Mouse (Mus musculus): ENCODE data around the gene Arhgap17.

GRCm38 (mm10) chr7:123406988-123407387, 37.3 kb upstream of the Arhgap17 start:
- TF ChIP-seq CTCF (IDR thresholded peaks at IDR 0.05; ENCODE audit: low read depth) (no peak), EP300 (IDR thresholded peaks at IDR 0.05; ENCODE audit: low read depth) (no peak)

All from liver, postnatal 0 days (tissue).